Mouse (Mus musculus) kidney, adult 9 months (tissue): ENCODE measurements around the gene Etv6.

Experiments
- DNase-seq: peaks from one replicate; pipeline ENCODE4 v3.0.0; 2022

Etv6 gene

GRCm38 (mm10) chr6:134115219-134115968 lies 79.9 kb downstream of the Etv6 start:
- no peak for DNase-seq

GRCm38 (mm10) chr6:134117380-134117938 lies 82.0 kb downstream of the Etv6 start:
- no peak for DNase-seq

GRCm38 (mm10) chr6:134118506-134118905 lies 83.0 kb downstream of the Etv6 start:
- DNase-seq: no peak

GRCm38 (mm10) chr6:134119136-134119535 lies 83.6 kb downstream of the Etv6 start:
- DNase-seq: no peak

- DNase-seq: no peak
These were observed 84.7 kb downstream of the Etv6 start for GRCm38 (mm10) chr6:134120227-134120626.

GRCm38 (mm10) chr6:134120712-134121111 lies 85.2 kb downstream of the Etv6 start:
- peak; percentile 50 for DNase-seq

GRCm38 (mm10) chr6:134122945-134123344 lies 87.4 kb downstream of the Etv6 start:
- no peak for DNase-seq

- DNase-seq: no peak
These were observed 88.0 kb downstream of the Etv6 start for GRCm38 (mm10) chr6:134123474-134123873.

GRCm38 (mm10) chr6:134124256-134124655 lies 88.8 kb downstream of the Etv6 start:
- no peak for DNase-seq

- DNase-seq: peak; percentile 47
These were observed 92.5 kb downstream of the Etv6 start for GRCm38 (mm10) chr6:134127996-134128395.

GRCm38 (mm10) chr6:134128594-134128993 lies 93.1 kb downstream of the Etv6 start:
- DNase-seq: no peak

- no peak for DNase-seq
These were observed 94.3 kb downstream of the Etv6 start for GRCm38 (mm10) chr6:134129848-134130247.

- DNase-seq: no peak
These were observed 95.3 kb downstream of the Etv6 start for GRCm38 (mm10) chr6:134130816-134131215.

- DNase-seq: no peak
These were observed 96.1 kb downstream of the Etv6 start for GRCm38 (mm10) chr6:134131601-134132000.

GRCm38 (mm10) chr6:134133756-134134155 lies 98.3 kb downstream of the Etv6 start:
- DNase-seq: no peak

- no peak for DNase-seq
These were observed 99.4 kb downstream of the Etv6 start for GRCm38 (mm10) chr6:134134821-134135323.

- no peak for DNase-seq
These were observed 100.8 kb downstream of the Etv6 start for GRCm38 (mm10) chr6:134136315-134136714.

- peak; percentile 80 for DNase-seq
These were observed 103.9 kb downstream of the Etv6 start for GRCm38 (mm10) chr6:134139359-134139758.

- DNase-seq: no peak
These were observed 105.5 kb downstream of the Etv6 start for GRCm38 (mm10) chr6:134140718-134141615.

GRCm38 (mm10) chr6:134141616-134142165 lies 106.2 kb downstream of the Etv6 start:
- DNase-seq: no peak

- DNase-seq: no peak
These were observed 107.2 kb downstream of the Etv6 start for GRCm38 (mm10) chr6:134142700-134143099.

GRCm38 (mm10) chr6:134143649-134144097 lies 108.2 kb downstream of the Etv6 start:
- DNase-seq: no peak
